Mouse (Mus musculus) liver, embryonic 14.5 days (tissue): Measurements from ENCODE around the gene Npw.

Experiments
- CTCF ChIP-seq: IDR thresholded peaks from 2 replicates; pipeline ENCODE4 v1.5.1; 2016; ENCODE audit warnings: antibody characterized with exemption, low read depth, control low read depth
- EP300 ChIP-seq: IDR thresholded peaks from 2 replicates; pipeline ENCODE4 v1.6.1; 2016; ENCODE audit warnings: antibody characterized with exemption, low read depth

DNA sequence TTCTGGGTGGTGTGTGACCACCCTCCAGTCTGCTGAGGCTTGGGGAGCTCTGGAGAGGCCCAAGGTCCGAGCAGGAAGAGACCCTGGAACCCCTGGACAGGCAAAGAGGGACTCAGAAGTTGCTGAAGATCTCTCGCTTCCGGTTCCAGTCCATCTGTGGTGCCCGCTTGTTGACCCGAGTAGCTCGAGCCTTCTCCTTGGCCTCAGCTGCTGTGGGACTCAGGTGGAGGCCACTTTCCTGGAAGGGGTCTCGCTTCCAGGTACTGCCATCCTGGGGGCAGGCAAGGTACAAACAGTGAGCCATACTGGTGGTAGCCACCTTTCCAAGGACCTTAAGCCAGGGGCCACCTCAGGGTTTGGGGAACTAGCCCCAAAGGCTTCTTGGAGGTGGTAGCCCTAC, 18.1 kb downstream of the Npw start:
- TF ChIP-seq CTCF = no peak
- no peak for TF ChIP-seq EP300
